Mouse (Mus musculus): ENCODE measurements around the gene Tmem38b. TPM values are rescaled to one million over a fixed set of nuclear protein-coding genes. Genes with fewer than 3 reads are reported as not detected.

The Tmem38b gene
- polyA plus RNA-seq, 1 experiment = 12.5 TPM

GRCm38 (mm10) chr4:53830579-53830978 lies 4.7 kb downstream of the Tmem38b start:
- Histone ChIP-seq H3K27ac (ENCODE audit: insufficient read depth, low read depth, low read length) (0 out of 2 replicates have a peak overlapping the region, but pooled peaks have one; percentile 63), H3K36me3 (ENCODE audit: control insufficient read depth, insufficient read depth, low read length) (no peaks in the 10 kb centered on the region), H3K27me3 (replicated peaks; ENCODE audit: control insufficient read depth, insufficient read depth, low read length) (no peaks in the 10 kb centered on the region), H3K4me3 (ENCODE audit: insufficient read depth, low read depth, low read length) (no peak overlapping the region), H3K4me1 (ENCODE audit: control insufficient read depth, insufficient read depth, low read length) (peaks cover 7% of the 10 kb centered on the region; the same call in 1 of the 2 replicates)
- TF ChIP-seq POLR2A (IDR thresholded peaks at IDR 0.05; ENCODE audit: low read depth, low read length) = no peak
- no peak for TF ChIP-seq CTCF (conservative IDR thresholded peaks at IDR 0.05; ENCODE audit: insufficient read depth, insufficient read length, low read depth, low read length)
- 57% methylated on average over 2 of the region's 2 CpGs for WGBS
- DNase-seq = peak; percentile 60

- no peaks in the 10 kb centered on the region for H3K36me3 ChIP-seq (ENCODE audit: control insufficient read depth, insufficient read depth, low read length)
These were observed 6.5 kb downstream of the Tmem38b start for GRCm38 (mm10) chr4:53832321-53832720.

GRCm38 (mm10) chr4:53836978-53837377 lies 11.1 kb downstream of the Tmem38b start:
- H3K4me3 ChIP-seq (ENCODE audit: insufficient read depth, low read depth, low read length) = no peak overlapping the region
- no peak for DNase-seq
- 66% methylated on average over 5 of the region's 5 CpGs for WGBS
- H3K4me1 ChIP-seq (ENCODE audit: control insufficient read depth, insufficient read depth, low read length) = peaks cover 7% of the 10 kb centered on the region; the same call in 1 of the 2 replicates
- H3K27me3 ChIP-seq (replicated peaks; ENCODE audit: control insufficient read depth, insufficient read depth, low read length) = no peaks in the 10 kb centered on the region
- no peak for TF ChIP-seq POLR2A (IDR thresholded peaks at IDR 0.05; ENCODE audit: low read depth, low read length)
- TF ChIP-seq CTCF (conservative IDR thresholded peaks at IDR 0.05; ENCODE audit: insufficient read depth, insufficient read length, low read depth, low read length) = no peak
- no peaks in the 10 kb centered on the region for H3K36me3 ChIP-seq (ENCODE audit: control insufficient read depth, insufficient read depth, low read length)
- no peak overlapping the region for H3K27ac ChIP-seq (ENCODE audit: insufficient read depth, low read depth, low read length)

More at GRCm38 (mm10) chr4:53832321-53832720, 6.5 kb downstream of the Tmem38b start:
- Histone ChIP-seq H3K4me3 (ENCODE audit: insufficient read depth, low read depth, low read length) (no peak overlapping the region), H3K4me1 (ENCODE audit: control insufficient read depth, insufficient read depth, low read length) (peaks cover 7% of the 10 kb centered on the region; the same call in 1 of the 2 replicates), H3K27me3 (replicated peaks; ENCODE audit: control insufficient read depth, insufficient read depth, low read length) (no peaks in the 10 kb centered on the region), H3K27ac (ENCODE audit: insufficient read depth, low read depth, low read length) (no peak overlapping the region)
- TF ChIP-seq POLR2A (IDR thresholded peaks at IDR 0.05; ENCODE audit: low read depth, low read length) (no peak), CTCF (conservative IDR thresholded peaks at IDR 0.05; ENCODE audit: insufficient read depth, insufficient read length, low read depth, low read length) (no peak)
- no peak for DNase-seq
- WGBS = 62% methylated on average over 3 of the region's 3 CpGs

GRCm38 (mm10) chr4:53840158-53840870 lies 14.5 kb downstream of the Tmem38b start:
- Histone ChIP-seq H3K36me3 (ENCODE audit: control insufficient read depth, insufficient read depth, low read length) (no peaks in the 10 kb centered on the region), H3K4me1 (ENCODE audit: control insufficient read depth, insufficient read depth, low read length) (peaks cover 7% of the 10 kb centered on the region; the same call in 1 of the 2 replicates), H3K27me3 (replicated peaks; ENCODE audit: control insufficient read depth, insufficient read depth, low read length) (no peaks in the 10 kb centered on the region), H3K4me3 (ENCODE audit: insufficient read depth, low read depth, low read length) (no peak overlapping the region), H3K27ac (ENCODE audit: insufficient read depth, low read depth, low read length) (no peak overlapping the region)
- TF ChIP-seq POLR2A (IDR thresholded peaks at IDR 0.05; ENCODE audit: low read depth, low read length) (no peak), CTCF (conservative IDR thresholded peaks at IDR 0.05; ENCODE audit: insufficient read depth, insufficient read length, low read depth, low read length) (no peak)
- peak; percentile 42 for DNase-seq
- 65% methylated on average over 15 of the region's 15 CpGs for WGBS

- Histone ChIP-seq H3K4me3 (ENCODE audit: insufficient read depth, low read depth, low read length) (no peak overlapping the region), H3K27ac (ENCODE audit: insufficient read depth, low read depth, low read length) (no peak overlapping the region), H3K4me1 (ENCODE audit: control insufficient read depth, insufficient read depth, low read length) (peaks cover 7% of the 10 kb centered on the region; the same call in 1 of the 2 replicates), H3K27me3 (replicated peaks; ENCODE audit: control insufficient read depth, insufficient read depth, low read length) (no peaks in the 10 kb centered on the region), H3K36me3 (ENCODE audit: control insufficient read depth, insufficient read depth, low read length) (no peaks in the 10 kb centered on the region)
- TF ChIP-seq CTCF (conservative IDR thresholded peaks at IDR 0.05; ENCODE audit: insufficient read depth, insufficient read length, low read depth, low read length) (no peak), POLR2A (IDR thresholded peaks at IDR 0.05; ENCODE audit: low read depth, low read length) (no peak)
- 62% methylated on average over 8 of the region's 8 CpGs for WGBS
- DNase-seq = no peak
These were observed 17.7 kb downstream of the Tmem38b start for GRCm38 (mm10) chr4:53843553-53843952.

- peak; percentile 38 for TF ChIP-seq CTCF (conservative IDR thresholded peaks at IDR 0.05; ENCODE audit: insufficient read depth, insufficient read length, low read depth, low read length)
- TF ChIP-seq POLR2A (IDR thresholded peaks at IDR 0.05; ENCODE audit: low read depth, low read length) = no peak
- Histone ChIP-seq H3K27me3 (replicated peaks; ENCODE audit: control insufficient read depth, insufficient read depth, low read length) (no peaks in the 10 kb centered on the region), H3K4me1 (ENCODE audit: control insufficient read depth, insufficient read depth, low read length) (peaks cover 6% of the 10 kb centered on the region; the same call in 1 of the 2 replicates), H3K27ac (ENCODE audit: insufficient read depth, low read depth, low read length) (no peak overlapping the region), H3K4me3 (ENCODE audit: insufficient read depth, low read depth, low read length) (no peak overlapping the region), H3K36me3 (ENCODE audit: control insufficient read depth, insufficient read depth, low read length) (no peaks in the 10 kb centered on the region)
- WGBS = 48% methylated on average over 6 of the region's 6 CpGs
- peak; percentile 57 for DNase-seq
These were observed 19.2 kb downstream of the Tmem38b start for GRCm38 (mm10) chr4:53844835-53845619.

GRCm38 (mm10) chr4:53845656-53846055 lies 19.8 kb downstream of the Tmem38b start:
- Histone ChIP-seq H3K27me3 (replicated peaks; ENCODE audit: control insufficient read depth, insufficient read depth, low read length) (no peaks in the 10 kb centered on the region), H3K4me1 (ENCODE audit: control insufficient read depth, insufficient read depth, low read length) (no peaks in the 10 kb centered on the region; the same call in 1 of the 2 replicates), H3K36me3 (ENCODE audit: control insufficient read depth, insufficient read depth, low read length) (no peaks in the 10 kb centered on the region), H3K27ac (ENCODE audit: insufficient read depth, low read depth, low read length) (no peak overlapping the region), H3K4me3 (ENCODE audit: insufficient read depth, low read depth, low read length) (no peak overlapping the region)
- no peak for DNase-seq
- 93% methylated on average over 1 of the region's 1 CpGs for WGBS
- TF ChIP-seq CTCF (conservative IDR thresholded peaks at IDR 0.05; ENCODE audit: insufficient read depth, insufficient read length, low read depth, low read length) = no peak
- TF ChIP-seq POLR2A (IDR thresholded peaks at IDR 0.05; ENCODE audit: low read depth, low read length) = no peak

Data from kidney, adult 2 months (tissue).